Mouse (Mus musculus): Measurements from ENCODE around the gene Traip. TPM values are rescaled to one million over a fixed set of nuclear protein-coding genes. Genes with fewer than 3 reads are reported as not detected.

Gene Traip
- polyA plus RNA-seq, 1 experiment from 2014 or later: 38.8 TPM

- DNase-seq (ENCODE audit: low spot score): peak; percentile 91
- H3K27ac ChIP-seq (replicated peaks): peak overlapping the region; percentile 95
- H3K9me3 ChIP-seq: no peaks in the 10 kb centered on the region
- peaks cover 88% of the 10 kb centered on the region for H3K4me1 ChIP-seq
- H3K27me3 ChIP-seq (replicated peaks; ENCODE audit: low read depth, poor library complexity, severe bottlenecking): peaks cover 12% of the 10 kb centered on the region; the same call in 1 of the 2 replicates
- peak overlapping the region; percentile 81 for H3K4me3 ChIP-seq
- 16% methylated on average over 7 of the region's 7 CpGs for WGBS
- peaks cover 7% of the 10 kb centered on the region; the same call in 1 of the 2 replicates for H3K36me3 ChIP-seq (replicated peaks)
Observed at GRCm38 (mm10) chr9:107981684-107982605, 32.0 kb downstream of the Traip start.

GRCm38 (mm10) chr9:107982681-107983346 lies 32.9 kb downstream of the Traip start, which contains the start of gene Gm20661:
Gene Gm20661, plus strand, starts transcription at chr9:107983058.
- peaks cover 92% of the 10 kb centered on the region for H3K4me1 ChIP-seq
- H3K27ac ChIP-seq (replicated peaks): peak within 1 kb of the TSS; percentile 95
- peaks cover 12% of the 10 kb centered on the region; the same call in 1 of the 2 replicates for H3K27me3 ChIP-seq (replicated peaks; ENCODE audit: low read depth, poor library complexity, severe bottlenecking)
- H3K36me3 ChIP-seq (replicated peaks): peaks cover 7% of the 10 kb centered on the region; the same call in 1 of the 2 replicates
- WGBS: 32% methylated on average over 14 of the region's 14 CpGs
- H3K4me3 ChIP-seq: peak within 1 kb of the TSS; percentile 81
- peak; percentile 92 for DNase-seq (ENCODE audit: low spot score)
- no peaks in the 10 kb centered on the region for H3K9me3 ChIP-seq

GRCm38 (mm10) chr9:107983421-107983890 lies 33.5 kb downstream of the Traip start:
- Histone ChIP-seq H3K27me3 (replicated peaks; ENCODE audit: low read depth, poor library complexity, severe bottlenecking) (peaks cover 12% of the 10 kb centered on the region; the same call in 1 of the 2 replicates), H3K4me3 (peak overlapping the region; percentile 81), H3K9me3 (no peaks in the 10 kb centered on the region), H3K27ac (replicated peaks) (peak overlapping the region; percentile 95), H3K4me1 (peaks cover 94% of the 10 kb centered on the region), H3K36me3 (replicated peaks) (peaks cover 7% of the 10 kb centered on the region; the same call in 1 of the 2 replicates)
- peak; percentile 94 for DNase-seq (ENCODE audit: low spot score)
- 16% methylated on average over 4 of the region's 4 CpGs for WGBS

GRCm38 (mm10) chr9:107984052-107984753 lies 34.3 kb downstream of the Traip start:
- Histone ChIP-seq H3K4me3 (peak overlapping the region; percentile 81), H3K9me3 (no peaks in the 10 kb centered on the region), H3K4me1 (peaks cover 89% of the 10 kb centered on the region), H3K36me3 (replicated peaks) (peaks cover 7% of the 10 kb centered on the region; the same call in 1 of the 2 replicates), H3K27me3 (replicated peaks; ENCODE audit: low read depth, poor library complexity, severe bottlenecking) (peaks cover 12% of the 10 kb centered on the region; the same call in 1 of the 2 replicates), H3K27ac (replicated peaks) (peak overlapping the region; percentile 95)
- WGBS: 38% methylated on average over 19 of the region's 19 CpGs
- DNase-seq (ENCODE audit: low spot score): peak; percentile 42

GRCm38 (mm10) chr9:107984754-107985055 lies 34.8 kb downstream of the Traip start:
- H3K4me1 ChIP-seq: peaks cover 84% of the 10 kb centered on the region
- peak overlapping the region; percentile 95 for H3K27ac ChIP-seq (replicated peaks)
- WGBS: 35% methylated on average over 9 of the region's 9 CpGs

GRCm38 (mm10) chr9:107985131-107986119 lies 35.5 kb downstream of the Traip start, which contains the start of gene Inka1:
Gene Inka1, minus strand, starts transcription at chr9:107985879.
- Histone ChIP-seq H3K4me3 (peak within 1 kb of the TSS; percentile 81), H3K9me3 (no peaks in the 10 kb centered on the region), H3K27me3 (replicated peaks; ENCODE audit: low read depth, poor library complexity, severe bottlenecking) (peaks cover 12% of the 10 kb centered on the region; the same call in 1 of the 2 replicates), H3K27ac (replicated peaks) (peak within 1 kb of the TSS; percentile 95), H3K36me3 (replicated peaks) (peaks cover 7% of the 10 kb centered on the region; the same call in 1 of the 2 replicates), H3K4me1 (peaks cover 77% of the 10 kb centered on the region)
- DNase-seq (ENCODE audit: low spot score): peak; percentile 95
- WGBS: under 1% methylated on average over 58 of the region's 58 CpGs

More at GRCm38 (mm10) chr9:107984754-107985055, 34.8 kb downstream of the Traip start:
- Histone ChIP-seq H3K27me3 (replicated peaks; ENCODE audit: low read depth, poor library complexity, severe bottlenecking) (peaks cover 12% of the 10 kb centered on the region; the same call in 1 of the 2 replicates), H3K4me3 (peak overlapping the region; percentile 81), H3K36me3 (replicated peaks) (peaks cover 7% of the 10 kb centered on the region; the same call in 1 of the 2 replicates), H3K9me3 (no peaks in the 10 kb centered on the region)
- DNase-seq (ENCODE audit: low spot score): no peak

GRCm38 (mm10) chr9:107986376-107986775 lies 36.4 kb downstream of the Traip start:
- no peaks in the 10 kb centered on the region for H3K9me3 ChIP-seq
- H3K36me3 ChIP-seq (replicated peaks): peaks cover 7% of the 10 kb centered on the region; the same call in 1 of the 2 replicates
- peaks cover 67% of the 10 kb centered on the region for H3K4me1 ChIP-seq
- peaks cover 12% of the 10 kb centered on the region; the same call in 1 of the 2 replicates for H3K27me3 ChIP-seq (replicated peaks; ENCODE audit: low read depth, poor library complexity, severe bottlenecking)
- peak overlapping the region; percentile 95 for H3K27ac ChIP-seq (replicated peaks)
- 4% methylated on average over 18 of the region's 18 CpGs for WGBS
- peak overlapping the region; percentile 81 for H3K4me3 ChIP-seq
- DNase-seq (ENCODE audit: low spot score): peak; percentile 90

- Histone ChIP-seq H3K9me3 (no peaks in the 10 kb centered on the region), H3K27ac (replicated peaks) (peak overlapping the region; percentile 77), H3K36me3 (replicated peaks) (peaks cover 7% of the 10 kb centered on the region; the same call in 1 of the 2 replicates), H3K27me3 (replicated peaks; ENCODE audit: low read depth, poor library complexity, severe bottlenecking) (peaks cover 12% of the 10 kb centered on the region; the same call in 1 of the 2 replicates), H3K4me1 (peaks cover 60% of the 10 kb centered on the region), H3K4me3 (no peak overlapping the region)
- no peak for DNase-seq (ENCODE audit: low spot score)
- WGBS: 59% methylated on average over 3 of the region's 3 CpGs
Observed at GRCm38 (mm10) chr9:107987950-107988349, 38.0 kb downstream of the Traip start.

- H3K36me3 ChIP-seq (replicated peaks): no peaks in the 10 kb centered on the region
- H3K27ac ChIP-seq (replicated peaks): peak within 1 kb of the TSS; percentile 30; the same call in 1 of the 2 replicates
- H3K27me3 ChIP-seq (replicated peaks; ENCODE audit: low read depth, poor library complexity, severe bottlenecking): no peaks in the 10 kb centered on the region
- H3K4me1 ChIP-seq: peaks cover 19% of the 10 kb centered on the region
- DNase-seq (ENCODE audit: low spot score): no peak
- no peak within 1 kb of the TSS for H3K4me3 ChIP-seq
- 48% methylated on average over 2 of the region's 2 CpGs for WGBS
- H3K9me3 ChIP-seq: no peaks in the 10 kb centered on the region
Observed at GRCm38 (mm10) chr9:107992197-107992596, 42.3 kb downstream of the Traip start, which contains the start of gene Cdhr4. Gene Cdhr4, plus strand, starts transcription at chr9:107992497.

- DNase-seq (ENCODE audit: low spot score): no peak
- H3K4me3 ChIP-seq: no peak overlapping the region
- WGBS: 85% methylated on average over 11 of the region's 11 CpGs
- H3K9me3 ChIP-seq: no peaks in the 10 kb centered on the region
- H3K4me1 ChIP-seq: peaks cover 13% of the 10 kb centered on the region
- H3K27me3 ChIP-seq (replicated peaks; ENCODE audit: low read depth, poor library complexity, severe bottlenecking): no peaks in the 10 kb centered on the region
- H3K36me3 ChIP-seq (replicated peaks): no peaks in the 10 kb centered on the region
- no peak overlapping the region for H3K27ac ChIP-seq (replicated peaks)
Observed at GRCm38 (mm10) chr9:107993013-107993412, 43.1 kb downstream of the Traip start.

GRCm38 (mm10) chr9:107994464-107994863 lies 44.5 kb downstream of the Traip start:
- WGBS: 73% methylated on average over 2 of the region's 2 CpGs
- Histone ChIP-seq H3K4me3 (no peak overlapping the region), H3K4me1 (peaks cover 8% of the 10 kb centered on the region), H3K9me3 (no peaks in the 10 kb centered on the region), H3K27me3 (replicated peaks; ENCODE audit: low read depth, poor library complexity, severe bottlenecking) (no peaks in the 10 kb centered on the region), H3K27ac (replicated peaks) (no peak overlapping the region), H3K36me3 (replicated peaks) (no peaks in the 10 kb centered on the region)
- no peak for DNase-seq (ENCODE audit: low spot score)
